Mouse (Mus musculus): Measurements from ENCODE around the gene Hbq1a.
A peak's percentile ranks its signal among the peaks of the same experiment; 100 is the strongest.

Hbq1a gene

DNA sequence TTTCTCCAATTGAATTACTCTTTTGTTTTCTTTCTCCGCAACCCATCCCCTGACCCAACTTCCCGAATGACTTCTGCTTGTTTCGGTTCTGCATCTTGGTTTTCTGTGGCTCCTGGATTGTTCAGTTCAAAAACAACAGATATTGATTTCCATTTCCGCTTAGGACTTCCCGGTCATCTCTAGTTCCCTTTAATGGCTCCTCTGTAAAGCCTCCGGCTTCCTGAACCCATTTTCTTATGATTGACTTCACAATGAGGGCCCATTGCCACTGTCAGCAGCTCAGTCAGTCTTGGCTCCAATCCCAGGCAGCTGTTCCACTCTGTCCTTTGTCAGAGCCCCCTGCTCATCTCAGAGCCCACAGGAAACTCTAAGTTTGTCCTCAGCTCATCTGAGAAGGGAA is 31.2 kb downstream of the Hbq1a start:
- no peak for DNase-seq (ENCODE audit: low spot score)

DNA sequence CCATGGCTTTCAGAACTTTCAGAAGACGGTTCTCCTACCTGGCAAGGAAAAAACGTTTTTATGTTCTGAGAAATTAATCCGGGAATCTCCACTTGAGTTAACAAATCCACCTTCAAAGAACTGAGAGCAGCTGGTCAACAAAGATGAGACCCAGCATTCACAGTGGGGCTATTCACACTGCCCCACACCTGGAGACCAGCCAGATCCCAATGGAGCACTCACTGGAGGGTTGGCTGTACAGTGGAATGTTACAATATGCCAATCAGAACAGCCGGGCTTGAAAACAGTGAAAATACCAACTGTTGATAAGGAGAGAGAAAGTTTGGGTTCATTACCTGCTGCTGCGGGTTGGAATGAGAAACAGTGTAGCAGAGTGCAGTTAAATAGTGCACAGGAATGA is 32.0 kb downstream of the Hbq1a start:
- DNase-seq (ENCODE audit: low spot score), result no peak

DNA sequence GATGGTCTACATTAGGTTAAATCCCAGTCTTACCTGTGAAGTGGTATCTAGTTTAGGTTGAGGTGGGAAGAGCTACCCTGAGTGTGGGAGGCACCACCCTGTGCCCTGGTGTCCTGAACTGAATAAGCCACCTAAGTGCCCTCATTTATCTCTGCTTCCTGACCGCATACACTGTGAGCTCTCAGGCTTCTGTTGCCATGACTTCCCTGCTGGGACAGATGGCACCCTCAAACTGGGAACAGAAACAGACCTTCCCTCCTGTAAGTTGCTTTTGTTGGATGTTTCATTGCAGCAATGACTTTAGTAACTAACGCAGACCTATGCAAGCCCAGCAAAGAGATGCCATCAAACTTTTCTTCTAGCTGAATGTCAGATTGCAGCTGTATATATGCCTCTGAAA is 33.4 kb downstream of the Hbq1a start:
- no peak for DNase-seq (ENCODE audit: low spot score)

DNA sequence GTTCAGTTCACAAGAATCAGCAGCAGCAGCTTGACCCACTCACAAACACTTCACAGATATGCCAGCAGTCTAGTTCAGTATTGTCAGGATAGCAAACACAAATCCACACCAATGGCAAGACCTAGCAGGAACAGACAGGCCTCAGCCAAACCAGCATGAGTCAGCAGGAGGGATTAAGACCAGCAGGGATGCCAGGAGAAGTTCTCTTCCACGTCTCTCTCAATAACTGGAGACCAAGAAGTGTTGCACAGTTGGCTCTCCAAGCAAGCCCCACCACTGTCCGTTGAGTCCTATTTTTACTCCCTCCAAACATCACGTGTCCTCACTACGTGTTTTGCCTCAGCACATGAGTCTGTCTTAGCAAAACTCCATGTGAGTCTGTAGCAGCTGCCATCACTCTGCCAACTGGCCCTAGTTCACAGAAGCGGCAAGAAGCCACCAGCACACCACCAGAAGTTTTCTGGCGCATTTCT is 36.6 kb downstream of the Hbq1a start:
- no peak for DNase-seq (ENCODE audit: low spot score)

DNA sequence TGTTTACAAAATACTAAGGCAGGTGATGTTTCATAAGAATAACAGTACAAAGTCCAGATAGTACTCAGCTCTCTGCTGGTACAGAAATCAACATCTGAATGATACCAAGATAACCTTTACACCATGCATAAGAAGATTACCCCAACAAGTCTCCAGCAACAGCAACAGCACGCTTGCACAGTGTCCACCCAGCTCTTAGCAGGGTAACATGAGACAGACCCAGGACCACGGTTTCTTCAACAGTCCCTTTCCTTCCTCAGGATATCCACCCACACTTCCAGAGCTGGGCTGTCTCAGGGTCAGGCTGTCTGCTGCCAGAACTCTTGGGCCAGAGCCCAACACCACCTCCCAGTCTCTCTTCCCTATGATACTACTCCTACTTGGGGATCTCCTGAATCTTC is 39.3 kb downstream of the Hbq1a start:
- no peak for DNase-seq (ENCODE audit: low spot score)

DNA sequence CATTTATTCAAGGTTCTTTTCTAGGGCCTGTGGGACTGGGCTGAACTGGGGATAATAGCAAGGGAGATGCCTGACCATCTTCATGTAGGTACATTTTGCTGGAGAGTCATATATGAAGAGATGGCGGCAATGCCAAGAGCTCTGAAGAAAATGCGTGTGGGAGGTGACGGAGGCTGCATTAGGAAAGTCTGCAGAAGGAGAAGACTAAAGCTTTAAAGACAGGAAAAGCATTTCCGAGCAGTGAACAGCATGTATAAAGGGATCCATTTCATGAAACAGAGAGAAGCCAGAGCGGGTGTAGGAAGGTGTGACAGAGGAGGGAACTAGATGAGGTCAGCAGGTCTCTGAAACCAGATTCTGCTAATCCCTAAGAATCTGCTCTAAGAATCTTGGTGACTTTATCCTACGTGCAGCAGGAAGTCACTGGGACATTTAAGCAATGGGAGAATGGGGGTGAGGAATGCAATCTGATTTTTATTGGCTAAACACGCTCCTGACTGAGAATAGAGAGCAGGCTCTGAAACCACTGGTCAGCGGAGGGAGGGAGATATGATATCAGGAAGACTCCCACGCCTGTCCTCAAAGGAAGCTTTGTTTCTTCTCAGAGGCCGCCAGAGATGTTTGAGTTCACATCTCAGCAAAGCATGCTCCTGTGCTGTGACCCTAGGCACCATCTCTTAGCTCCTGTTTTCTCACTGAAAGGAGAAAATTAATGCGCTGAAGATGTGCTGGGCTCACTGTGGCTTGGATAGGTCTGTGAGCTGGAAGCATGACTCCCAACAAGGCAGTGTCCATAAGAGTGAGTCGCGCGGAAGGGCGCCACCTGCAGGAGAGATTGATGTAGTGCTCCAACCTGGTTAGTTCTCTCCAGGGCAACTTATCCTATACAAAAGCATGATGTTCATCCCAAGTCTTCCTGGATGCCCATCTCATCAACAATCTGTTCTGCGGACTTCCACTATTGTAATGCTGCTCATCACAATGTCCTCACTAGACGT is 40.9 kb downstream of the Hbq1a start:
- DNase-seq (ENCODE audit: low spot score), result peak; percentile 40

DNA sequence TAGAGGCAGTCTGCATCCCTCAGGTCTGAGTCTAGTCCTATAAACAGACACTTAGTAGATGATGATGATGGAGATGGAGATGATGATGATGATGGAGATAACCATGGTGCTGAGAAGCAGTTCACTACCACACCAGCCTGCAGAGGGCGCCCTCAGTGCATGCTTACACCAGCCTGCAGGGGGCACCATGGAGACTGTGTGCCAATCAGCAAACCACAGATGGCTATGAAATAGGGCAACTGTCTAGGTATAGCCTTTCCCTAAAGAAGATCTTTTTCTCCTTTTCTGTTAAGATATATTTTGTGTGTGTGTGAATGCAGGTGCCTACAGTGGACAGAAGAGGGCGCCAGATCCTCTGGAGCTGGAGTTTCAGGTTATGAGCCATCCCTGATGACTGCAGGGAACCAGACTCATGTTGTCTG is 42.9 kb downstream of the Hbq1a start:
- no peak for DNase-seq (ENCODE audit: low spot score)

DNA sequence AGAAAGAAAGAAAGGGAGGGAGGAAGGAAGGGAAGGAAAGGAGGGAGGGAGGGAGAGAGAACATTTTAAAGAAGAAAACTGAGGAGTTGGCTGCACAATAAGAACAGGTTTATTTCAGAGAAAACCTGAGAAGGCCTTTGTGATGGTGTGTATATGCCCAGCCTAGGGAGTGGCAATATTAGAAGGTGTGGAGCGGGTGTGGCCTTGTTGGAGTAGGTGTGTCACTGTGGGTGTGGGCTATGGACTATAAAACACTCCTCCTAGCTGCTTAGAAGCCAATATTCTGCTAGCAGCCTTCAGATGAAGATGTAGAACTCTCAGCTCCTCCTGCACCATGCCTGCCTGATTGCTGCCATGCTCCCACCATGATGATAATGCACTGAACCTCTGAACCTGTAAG is 43.5 kb downstream of the Hbq1a start:
- no peak for DNase-seq (ENCODE audit: low spot score)

DNA sequence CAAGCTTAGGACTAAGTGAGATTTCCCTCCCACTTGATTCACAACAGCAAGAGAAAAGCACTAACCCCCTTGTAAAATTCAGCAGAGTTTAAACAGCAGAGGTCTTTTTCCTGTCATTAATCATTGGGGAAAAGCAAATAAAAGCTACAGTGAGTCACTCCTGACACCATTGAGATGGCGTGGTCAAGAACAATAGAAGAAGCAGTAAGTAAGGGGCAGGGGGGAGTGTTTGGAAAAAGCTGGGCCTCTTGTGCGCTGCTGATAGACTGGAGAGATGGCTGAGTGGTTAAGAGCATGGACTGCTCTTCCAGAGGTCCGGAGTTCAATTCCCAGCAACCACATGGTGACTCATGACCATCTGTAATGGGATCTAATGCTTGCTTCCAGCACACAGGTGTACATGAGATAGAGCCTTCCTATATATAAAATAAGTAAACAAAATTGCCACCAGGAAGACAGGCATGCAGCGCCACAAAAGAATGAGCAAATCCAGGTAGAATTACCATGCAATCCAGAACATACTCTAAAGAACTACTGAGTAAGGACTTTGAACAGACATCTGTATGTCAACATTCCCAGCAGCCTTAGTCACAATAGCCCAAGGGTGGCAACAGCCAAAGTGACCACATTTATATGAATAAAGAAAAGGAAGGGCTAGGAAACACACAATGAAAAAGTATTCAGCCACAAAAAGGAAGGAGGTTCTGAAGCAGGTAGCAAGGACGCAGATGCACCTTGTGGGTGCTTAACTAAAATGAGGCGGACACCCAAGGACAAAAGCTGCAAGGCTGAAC is 45.8 kb downstream of the Hbq1a start:
- DNase-seq (ENCODE audit: low spot score), result no peak

DNA sequence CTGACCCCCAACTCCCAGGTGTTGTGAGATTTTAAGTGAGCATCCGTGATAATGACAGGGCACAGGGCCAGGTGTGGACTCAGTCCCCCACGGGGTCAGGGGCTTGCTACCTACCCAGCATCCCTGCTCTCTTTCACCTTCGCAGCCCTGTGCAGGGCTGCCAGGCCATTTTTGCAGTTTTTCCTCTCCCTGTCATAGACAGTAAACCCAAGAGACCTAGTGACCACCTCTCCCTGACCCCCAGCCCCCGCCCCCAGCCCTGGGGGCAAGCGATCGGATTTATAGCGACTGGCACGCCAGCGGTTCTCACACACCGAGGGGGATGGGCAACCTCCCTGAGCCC is 47.4 kb downstream of the Hbq1a start:
- DNase-seq (ENCODE audit: low spot score), result no peak

DNA sequence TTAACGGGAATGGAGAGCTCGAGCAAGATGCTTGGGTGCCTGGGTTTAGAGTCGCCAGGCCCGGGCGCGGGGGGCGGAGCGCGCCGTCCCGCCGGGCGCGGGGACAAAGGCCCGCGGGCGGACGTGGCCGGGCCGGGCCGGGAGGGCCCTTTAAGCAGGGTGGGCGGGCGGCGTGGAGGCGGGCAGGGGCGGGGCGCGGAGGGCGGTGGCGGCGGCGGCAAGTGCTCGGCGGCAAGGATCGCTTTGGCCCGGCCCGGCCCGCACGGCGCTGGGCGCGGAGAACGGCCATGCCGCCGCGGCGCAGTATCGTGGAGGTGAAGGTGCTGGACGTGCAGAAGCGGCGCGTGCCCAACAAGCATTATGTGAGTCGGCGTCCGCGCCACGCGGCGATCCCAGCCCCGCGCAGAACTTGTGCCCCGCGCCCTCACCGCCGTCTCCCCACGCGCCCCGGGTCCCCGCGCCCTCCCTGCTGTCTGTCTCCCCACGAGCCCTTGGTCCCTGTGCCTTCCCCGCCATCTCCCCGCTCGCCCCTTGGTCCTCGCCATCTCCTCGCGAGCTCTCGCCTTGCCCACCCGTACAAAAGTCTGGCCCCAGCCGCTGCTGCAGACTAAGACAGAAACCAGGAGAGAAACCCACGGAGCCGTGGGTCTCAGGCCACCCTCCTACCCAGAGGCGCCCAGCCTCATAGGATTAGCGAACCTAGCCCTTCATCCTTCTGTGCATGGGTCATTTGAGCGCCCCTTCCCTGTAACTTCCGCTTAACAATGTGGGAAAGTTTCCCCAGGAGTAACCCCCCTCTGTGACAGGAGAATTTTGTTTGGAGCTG is 48.0 kb downstream of the Hbq1a start, which contains the start of gene Sh3pxd2b:
Sh3pxd2b (plus strand) TSS at position 214 of the 826 bp plus-strand sequence.
- DNase-seq (ENCODE audit: low spot score), result peak; percentile 79

DNA sequence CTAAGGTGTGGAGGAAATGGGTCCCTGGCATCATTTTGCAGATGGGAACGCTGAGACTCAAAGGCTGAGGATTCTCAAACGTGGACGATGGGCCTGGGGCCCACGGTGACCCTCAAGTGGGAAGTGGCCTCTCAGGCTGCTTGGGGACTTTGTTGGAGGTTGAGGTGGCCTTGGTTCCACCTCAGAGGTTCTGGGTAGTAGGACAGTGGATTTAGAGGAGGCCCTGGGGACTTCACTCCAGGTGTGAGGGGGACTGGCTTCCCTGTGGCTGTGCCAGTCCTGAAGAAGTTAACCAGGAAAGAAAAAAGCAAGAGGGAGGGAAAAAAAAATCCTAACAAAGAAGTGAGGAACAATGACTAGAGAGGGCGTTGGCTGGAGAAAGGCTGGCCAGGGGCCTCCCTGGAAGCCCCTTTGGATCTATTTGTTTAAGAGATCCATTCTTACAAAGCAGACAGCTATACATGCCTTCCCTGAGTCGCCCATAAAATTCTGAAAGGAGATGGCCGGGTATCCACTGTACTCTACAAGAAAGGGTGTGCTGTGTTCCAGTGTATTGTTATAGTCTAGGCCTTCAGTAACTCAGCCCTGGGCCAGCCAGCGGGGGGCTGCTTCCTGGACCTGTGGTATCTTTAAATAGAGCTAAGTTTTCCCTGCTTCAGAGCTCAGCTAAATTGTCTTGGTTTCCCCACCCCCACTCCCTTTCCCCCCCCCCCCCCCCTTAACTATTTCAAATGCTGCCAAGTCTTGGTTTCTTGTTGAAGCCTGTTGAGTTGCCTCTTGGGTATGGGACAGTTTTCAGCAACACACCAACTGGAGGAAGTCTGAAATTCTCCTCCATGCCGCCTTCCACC is 48.8 kb downstream of the Hbq1a start:
- DNase-seq (ENCODE audit: low spot score), result no peak

DNA sequence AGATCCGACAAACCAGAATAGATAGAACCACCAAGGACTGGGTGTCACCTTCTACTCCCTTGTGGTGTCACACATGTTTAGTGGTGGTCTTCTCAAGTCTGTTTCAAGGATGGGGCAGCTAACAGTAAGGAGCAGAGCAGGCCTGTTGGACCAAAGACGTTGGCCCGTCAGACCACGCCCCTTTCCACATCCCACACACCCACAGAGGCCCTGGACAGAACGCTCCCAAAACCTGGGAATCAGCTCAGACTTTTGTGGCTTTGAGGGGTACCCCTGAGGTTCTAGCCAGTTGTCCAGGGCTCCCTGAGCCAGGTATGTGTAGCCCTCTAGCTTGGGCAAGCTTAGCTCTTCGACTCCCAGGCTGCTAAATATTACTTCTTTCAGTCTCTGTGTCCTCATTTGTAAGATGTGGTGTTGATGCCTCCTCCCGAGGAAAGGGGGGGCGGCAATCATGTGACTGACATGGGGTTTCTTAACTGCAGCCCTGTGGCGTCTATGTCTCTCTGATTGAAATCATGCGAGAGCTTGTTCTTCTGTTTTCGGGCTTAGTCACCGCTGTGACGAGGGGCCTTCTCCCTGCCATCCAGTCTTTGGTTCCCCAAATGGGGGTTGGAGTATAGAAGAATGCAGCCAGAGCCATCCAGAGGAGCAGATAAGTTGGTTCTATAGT is 49.5 kb downstream of the Hbq1a start:
- DNase-seq (ENCODE audit: low spot score), result no peak
